Mouse (Mus musculus) midbrain, embryonic 11.5 days (tissue): ENCODE data around the gene Pigp. TPM values are rescaled to one million over a fixed set of nuclear protein-coding genes. Genes with fewer than 3 reads are reported as not detected.

ENCODE experiments used
- ATAC-seq: fragments of 200-750 bp; cut with Nextera tagmentation; 2 replicates; pipeline ENCODE4 v1.8.0; 2017; ENCODE audit warnings: moderate TSS enrichment, moderate library complexity; ENCODE audit not compliant: low FRiP score
- DNase-seq: peaks from one replicate; pipeline ENCODE4 v3.0.0; 2015; ENCODE audit warnings: low spot score; ENCODE audit errors: missing footprints
- H3K27ac ChIP-seq: fragments of 300-500 bp; sonication (generic); 2 replicates; pipeline ENCODE4 v1.5.1; 2014; ENCODE audit warnings: low read depth, low read length
- H3K27me3 ChIP-seq: fragments of 300-500 bp; sonication (generic); 2 replicates; pipeline ENCODE4 v1.6.1; 2014; ENCODE audit warnings: mild to moderate bottlenecking, low read length, moderate library complexity, mixed read lengths; ENCODE audit not compliant: control insufficient read depth, insufficient read depth
- H3K36me3 ChIP-seq: fragments of 300-500 bp; sonication (generic); 2 replicates; pipeline ENCODE4 v1.6.1; 2014; ENCODE audit warnings: mild to moderate bottlenecking, low read length, moderate library complexity, mixed read lengths; ENCODE audit not compliant: control insufficient read depth, insufficient read depth
- H3K4me1 ChIP-seq: fragments of 300-500 bp; sonication (generic); 2 replicates; pipeline ENCODE4 v1.6.1; 2014; ENCODE audit warnings: low read length; ENCODE audit not compliant: control insufficient read depth, insufficient read depth
- H3K4me2 ChIP-seq: fragments of 300-500 bp; sonication (generic); 2 replicates; pipeline ENCODE4 v1.6.1; 2014; ENCODE audit warnings: mild to moderate bottlenecking, moderate library complexity
- H3K4me3 ChIP-seq: fragments of 300-500 bp; sonication (generic); 2 replicates; pipeline ENCODE4 v1.5.1; 2014; ENCODE audit warnings: low read depth, low read length
- H3K9ac ChIP-seq: fragments of 300-500 bp; sonication (generic); 2 replicates; pipeline ENCODE4 v1.6.1; 2014; ENCODE audit warnings: low read length
- H3K9me3 ChIP-seq: fragments of 300-500 bp; sonication (generic); 2 replicates; pipeline ENCODE4 v1.6.1; 2016; ENCODE audit warnings: low read length; ENCODE audit not compliant: control insufficient read depth
- WGBS: fragments of 180-500 bp; shearing (Covaris S2); extraction: QIAGEN DNeasy Blood & Tissue Kit; methylation state at CpG from one replicate; pipeline ENCODE4 v1.1.7; 2014; 5-methylcytosine and 5-hydroxymethylcytosine counted together
- polyA plus RNA-seq: library from polyadenylated mRNA; unstranded; fragments of >200 nt; fragmentation: Nextera tagmentation; extraction: Ambion mirVana; gene quantifications from 2 replicates; pipeline ENCODE4 v1.2.1, GENCODE M21; 2014

Pigp gene
- polyA plus RNA-seq, 1 experiment from 2014 or later = 93.9 TPM

GRCm38 (mm10) chr16:94315215-94315614 is 56.4 kb downstream of the Pigp start:
- Histone ChIP-seq H3K4me3 (no peak overlapping the region), H3K4me1 (peaks cover 5% of the 10 kb centered on the region; the same call in 1 of the 2 replicates), H3K4me2 (no peak overlapping the region), H3K9me3 (no peaks in the 10 kb centered on the region), H3K27ac (no peak overlapping the region), H3K27me3 (no peaks in the 10 kb centered on the region), H3K36me3 (no peaks in the 10 kb centered on the region), H3K9ac (no peak overlapping the region)
- DNase-seq (peak; percentile 2), ATAC-seq (no peak)
- WGBS = 38% methylated on average over 1 of the region's 1 CpGs

GRCm38 (mm10) chr16:94314626-94315025 is 57.0 kb downstream of the Pigp start:
- Histone ChIP-seq H3K9ac (no peak overlapping the region), H3K4me2 (no peak overlapping the region), H3K9me3 (no peaks in the 10 kb centered on the region), H3K36me3 (no peaks in the 10 kb centered on the region), H3K27me3 (no peaks in the 10 kb centered on the region), H3K4me1 (peaks cover 5% of the 10 kb centered on the region; the same call in 1 of the 2 replicates), H3K4me3 (no peak overlapping the region), H3K27ac (no peak overlapping the region)
- ATAC-seq = no peak
- WGBS = 95% methylated on average over 5 of the region's 5 CpGs
- DNase-seq = peak; percentile 62

GRCm38 (mm10) chr16:94313229-94314030 is 58.2 kb downstream of the Pigp start, which contains the start of gene Hlcs:
Gene Hlcs, minus strand, starts transcription at chr16:94313571.
- H3K27me3 ChIP-seq = no peaks in the 10 kb centered on the region
- H3K36me3 ChIP-seq = no peaks in the 10 kb centered on the region
- peak within 1 kb of the TSS; percentile 70 for H3K4me3 ChIP-seq
- no peaks in the 10 kb centered on the region for H3K9me3 ChIP-seq
- DNase-seq (peak; percentile 100), ATAC-seq (peak; percentile 93)
- 1% methylated on average over 59 of the region's 64 CpGs for WGBS
- peak within 1 kb of the TSS; percentile 98 for H3K27ac ChIP-seq
- H3K9ac ChIP-seq = peak within 1 kb of the TSS; percentile 90
- H3K4me2 ChIP-seq = peak within 1 kb of the TSS; percentile 71
- peaks cover 5% of the 10 kb centered on the region; the same call in 1 of the 2 replicates for H3K4me1 ChIP-seq

GRCm38 (mm10) chr16:94312663-94313228 is 58.9 kb downstream of the Pigp start:
- Histone ChIP-seq H3K36me3 (no peaks in the 10 kb centered on the region), H3K9me3 (no peaks in the 10 kb centered on the region), H3K4me3 (peak overlapping the region; percentile 70), H3K27ac (peak overlapping the region; percentile 98), H3K4me1 (peaks cover 5% of the 10 kb centered on the region; the same call in 1 of the 2 replicates), H3K27me3 (no peaks in the 10 kb centered on the region), H3K9ac (peak overlapping the region; percentile 90), H3K4me2 (peak overlapping the region; percentile 71)
- ATAC-seq (peak; percentile 86), DNase-seq (peak; percentile 98)
- WGBS = under 1% methylated on average over 20 of the region's 20 CpGs

GRCm38 (mm10) chr16:94311931-94312330 is 59.7 kb downstream of the Pigp start:
- 78% methylated on average over 4 of the region's 4 CpGs for whole genome bisulfite sequencing
- Histone ChIP-seq H3K4me3 (peak overlapping the region; percentile 70), H3K9me3 (no peaks in the 10 kb centered on the region), H3K4me2 (peak overlapping the region; percentile 71), H3K27ac (no peak overlapping the region; the same call in 1 of the 2 replicates), H3K4me1 (peaks cover 5% of the 10 kb centered on the region; the same call in 1 of the 2 replicates), H3K36me3 (no peaks in the 10 kb centered on the region), H3K9ac (peak overlapping the region; percentile 36), H3K27me3 (no peaks in the 10 kb centered on the region)
- DNase-seq (peak; percentile 82), ATAC-seq (no peak)

GRCm38 (mm10) chr16:94311416-94311815 is 60.2 kb downstream of the Pigp start:
- H3K4me3 ChIP-seq = no peak overlapping the region
- no peaks in the 10 kb centered on the region for H3K9me3 ChIP-seq
- H3K36me3 ChIP-seq = no peaks in the 10 kb centered on the region
- H3K27ac ChIP-seq = no peak overlapping the region
- H3K4me2 ChIP-seq = peak overlapping the region; percentile 71; the same call in 1 of the 2 replicates
- H3K4me1 ChIP-seq = peaks cover 5% of the 10 kb centered on the region; the same call in 1 of the 2 replicates
- ATAC-seq = no peak
- H3K9ac ChIP-seq = peak overlapping the region; percentile 36
- WGBS = 75% methylated on average over 1 of the region's 1 CpGs
- no peak for DNase-seq
- no peaks in the 10 kb centered on the region for H3K27me3 ChIP-seq

- Histone ChIP-seq H3K4me1 (peaks cover 5% of the 10 kb centered on the region; the same call in 1 of the 2 replicates), H3K4me3 (no peak overlapping the region), H3K27ac (no peak overlapping the region), H3K9me3 (peaks cover 4% of the 10 kb centered on the region; the same call in 1 of the 2 replicates), H3K27me3 (no peaks in the 10 kb centered on the region), H3K36me3 (no peaks in the 10 kb centered on the region), H3K4me2 (no peak overlapping the region), H3K9ac (no peak overlapping the region)
- 92% methylated on average over 4 of the region's 4 CpGs for WGBS
- peak; percentile 6 for DNase-seq
- no peak for ATAC-seq
These were observed 62.6 kb downstream of the Pigp start for GRCm38 (mm10) chr16:94309025-94309424.
